Mouse (Mus musculus): ENCODE results near the gene Cyp2a4.
"Not testable (repeated sequence)": the region's sequence is repeated elsewhere in the genome, so short reads cannot be mapped to it uniquely, and the experiment has no call there.

DNA sequence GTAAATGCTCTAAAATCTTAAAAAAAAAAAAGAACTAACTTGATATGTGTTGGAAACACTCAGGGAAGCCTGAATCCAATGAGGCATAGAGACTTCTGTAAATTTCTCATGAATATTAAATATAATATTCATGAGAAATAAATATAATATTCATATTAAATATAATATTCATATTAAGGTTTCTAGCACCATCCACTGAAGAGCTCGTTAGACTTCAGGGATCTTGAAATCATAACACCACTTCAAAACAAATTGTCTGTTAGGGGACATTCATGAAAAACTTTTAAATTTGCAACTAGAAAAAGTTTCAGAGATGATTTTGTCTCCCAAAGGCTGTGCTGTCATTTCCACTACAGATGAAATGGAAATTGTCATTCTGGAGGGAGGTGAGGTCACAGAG lies 46.9 kb upstream of the Cyp2a4 start, which contains the start of gene Vmn1r184:
- TF ChIP-seq POLR2A (IDR thresholded peaks at IDR 0.05; ENCODE audit: control insufficient read depth, extremely low read depth, insufficient read depth, low read length, poor library complexity); CTCF (IDR thresholded peaks at IDR 0.05; ENCODE audit: borderline replicate concordance, control insufficient read depth, extremely low read depth, insufficient read depth, low read length, poor library complexity): not testable (repeated sequence)
